ENCODE assay signal across 20 mouse cellular contexts in genomic region chr4:85918366-85918765, GRCm38 (mm10).
A peak's percentile ranks its signal among the peaks of the same experiment; 100 is the strongest.
DNase-seq lines count a peak whose midpoint lies in the region; ATAC-seq and TF ChIP-seq lines count a peak whose summit lies in the region.
"Had no signal": no experiment of that assay in that cellular context is flagged by ENCODE, and none has a peak within 500 bp of the region (broad histone marks: within the 10 kb centered on the region; RNA-seq: fewer than 3 reads in every experiment).

No protein-coding gene starts in this region.

- DNase-seq in layer of hippocampus, adult 2 months (ENCODE audit: low spot score in 2 of 2): peak in 1 of 2 experiments; percentile 26
- no peak for DNase-seq in layer of hippocampus, adult 9-10 months (ENCODE audit: low spot score)
- DNase-seq in limb, embryonic 10.5 days (ENCODE audit: low spot score): no peak
- peak; percentile 64 for DNase-seq in brain, adult 2 months (ENCODE audit: low read depth, low spot score)
- DNase-seq in adrenal gland, adult 2 months: no peak
- DNase-seq: adrenal gland, postnatal 10 days; cerebellum, adult 11-12 months; cerebellum, adult 9-10 months; cerebellum, postnatal 25 days; gastrocnemius, postnatal 14 days; heart, adult 2 months; heart, postnatal 14 days had no signal

- H3K4me2 ChIP-seq in limb, embryonic 12.5 days: no peak overlapping the region
- H3K4me2 ChIP-seq in limb, embryonic 13.5 days (replicated peaks): no peak overlapping the region
- H3K4me2 ChIP-seq: embryonic facial prominence, embryonic 13.5 days; forebrain, embryonic 12.5 days; heart, embryonic 11.5 days; heart, embryonic 15.5 days; hindbrain, embryonic 13.5 days had no signal

- no peak for ATAC-seq in limb, embryonic 12.5 days (ENCODE audit: insufficient number of reproducible peaks, insufficient read depth, low FRiP score, low TSS enrichment, low read depth)
- ATAC-seq in limb, embryonic 13.5 days (ENCODE audit: low FRiP score, low read depth): no peak
- ATAC-seq: forebrain, embryonic 16.5 days had no signal

- H3K4me3 ChIP-seq in layer of hippocampus, adult 2 months: no peak overlapping the region
- H3K4me3 ChIP-seq in limb, embryonic 12.5 days (replicated peaks): no peak overlapping the region
- H3K4me3 ChIP-seq in limb, embryonic 10.5 days: no peak overlapping the region
- H3K4me3 ChIP-seq in limb, embryonic 13.5 days: no peak overlapping the region
- H3K4me3 ChIP-seq: embryonic facial prominence, embryonic 13.5 days; forebrain, embryonic 12.5 days; heart, adult 2 months; heart, embryonic 15.5 days; hindbrain, embryonic 13.5 days had no signal

- WGBS in limb, embryonic 12.5 days: 78% methylated on average over 4 of the region's 4 CpGs
- 87% methylated on average over 4 of the region's 4 CpGs for WGBS in limb, embryonic 10.5 days
- 68% methylated on average over 4 of the region's 4 CpGs for WGBS in limb, embryonic 13.5 days

- H3K9me3 ChIP-seq in limb, embryonic 12.5 days: no peaks in the 10 kb centered on the region
- H3K9me3 ChIP-seq in limb, embryonic 10.5 days (replicated peaks): no peaks in the 10 kb centered on the region
- no peaks in the 10 kb centered on the region for H3K9me3 ChIP-seq in limb, embryonic 13.5 days
- H3K9me3 ChIP-seq: embryonic facial prominence, embryonic 13.5 days; forebrain, embryonic 12.5 days; heart, embryonic 15.5 days; hindbrain, embryonic 13.5 days had no signal

- no peaks in the 10 kb centered on the region for H3K36me3 ChIP-seq in limb, embryonic 12.5 days
- no peaks in the 10 kb centered on the region for H3K36me3 ChIP-seq in limb, embryonic 10.5 days
- no peaks in the 10 kb centered on the region for H3K36me3 ChIP-seq in limb, embryonic 13.5 days
- H3K36me3 ChIP-seq: embryonic facial prominence, embryonic 13.5 days; forebrain, embryonic 12.5 days; heart, embryonic 15.5 days; hindbrain, embryonic 13.5 days had no signal

- no peaks in the 10 kb centered on the region for H3K27me3 ChIP-seq in limb, embryonic 12.5 days
- H3K27me3 ChIP-seq in limb, embryonic 10.5 days (ENCODE audit: low read depth, poor library complexity, severe bottlenecking): no peaks in the 10 kb centered on the region
- no peaks in the 10 kb centered on the region for H3K27me3 ChIP-seq in limb, embryonic 13.5 days
- H3K27me3 ChIP-seq: embryonic facial prominence, embryonic 13.5 days; forebrain, embryonic 12.5 days; heart, embryonic 15.5 days; hindbrain, embryonic 13.5 days had no signal

- H3K9ac ChIP-seq in limb, embryonic 12.5 days (replicated peaks): no peak overlapping the region
- 0 out of 2 replicates have a peak overlapping the region, but pooled peaks have one; percentile 14 for H3K9ac ChIP-seq in limb, embryonic 13.5 days
- H3K9ac ChIP-seq: embryonic facial prominence, embryonic 13.5 days; forebrain, embryonic 12.5 days; heart, embryonic 15.5 days; hindbrain, embryonic 13.5 days had no signal

- peak overlapping the region; percentile 67; the same call in 1 of the 2 replicates for H3K27ac ChIP-seq in layer of hippocampus, adult 2 months
- peak overlapping the region; percentile 50; the same call in 1 of the 2 replicates for H3K27ac ChIP-seq in limb, embryonic 12.5 days
- H3K27ac ChIP-seq in limb, embryonic 10.5 days: no peak overlapping the region
- no peak overlapping the region for H3K27ac ChIP-seq in limb, embryonic 13.5 days
- H3K27ac ChIP-seq: embryonic facial prominence, embryonic 13.5 days; forebrain, embryonic 12.5 days; heart, adult 2 months; heart, embryonic 15.5 days; hindbrain, embryonic 13.5 days had no signal

- no peak for TF ChIP-seq CTCF in layer of hippocampus, adult 2 months (conservative IDR thresholded peaks at IDR 0.05)

- H3K4me1 ChIP-seq in limb, embryonic 12.5 days (replicated peaks): no peaks in the 10 kb centered on the region; the same call in 1 of the 2 replicates
- H3K4me1 ChIP-seq in limb, embryonic 10.5 days: no peaks in the 10 kb centered on the region
- H3K4me1 ChIP-seq in limb, embryonic 13.5 days: peaks cover 19% of the 10 kb centered on the region
- H3K4me1 ChIP-seq: forebrain, embryonic 12.5 days had no signal

Comparison
In these comparisons a context has a peak if more than half of its experiments do, and no peak if none do; other contexts are left out.
1. H3K27ac ChIP-seq: peak in layer of hippocampus, adult 2 months (single experiment) and limb, embryonic 12.5 days (single experiment); none in limb, embryonic 10.5 days (single experiment) and limb, embryonic 13.5 days (single experiment).